Mouse (Mus musculus) monocyte, adult 5-6 weeks (primary cell): ENCODE results near the gene Tmc4. TPM values are rescaled to one million over a fixed set of nuclear protein-coding genes. Genes with fewer than 3 reads are reported as not detected.
"Not testable (repeated sequence)": the region's sequence is repeated elsewhere in the genome, so short reads cannot be mapped to it uniquely, and the experiment has no call there.

Experiments
- ATAC-seq: fragments of 153-309, 156-312 bp; replicated peaks from 2 replicates; pipeline ENCODE4 v1.8.0; 2017; ENCODE audit warnings: mild to moderate bottlenecking; ENCODE audit not compliant: low TSS enrichment, insufficient number of reproducible peaks, severe bottlenecking, poor library complexity, low FRiP score
- total RNA-seq: library from RNA; stranded (forward); fragments of 200-1000, 200-491, 200-594 nt; gene quantifications from 3 replicates; pipeline ENCODE4 v1.2.3, GENCODE M21; 2017

The Tmc4 gene
- 1.5 to 7.6 TPM (median 2.0 TPM) in 3 replicates for total RNA-seq

DNA sequence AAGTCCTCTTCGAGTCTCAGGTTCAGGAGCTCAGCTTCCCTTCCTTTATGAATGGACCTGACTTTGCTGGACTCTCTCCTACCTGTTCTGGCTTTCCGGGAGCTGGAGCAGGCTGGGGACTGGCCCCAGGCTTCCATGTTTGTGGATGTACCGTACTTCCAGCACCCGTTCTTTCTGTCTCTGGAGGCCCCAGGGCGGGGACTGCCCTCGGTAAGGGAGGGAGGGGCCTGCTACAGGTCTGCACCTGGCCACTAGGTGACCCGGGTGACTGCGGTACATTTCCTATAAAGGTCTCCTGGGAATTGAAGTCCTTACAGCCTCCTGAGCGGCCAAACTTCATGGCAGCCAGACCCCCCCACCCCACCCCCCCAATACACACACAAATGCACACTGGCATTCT lies at the start of gene Tmc4:
Tmc4 (minus strand) TSS at position 212 of the 400 bp plus-strand sequence.
- no peak for ATAC-seq

DNA sequence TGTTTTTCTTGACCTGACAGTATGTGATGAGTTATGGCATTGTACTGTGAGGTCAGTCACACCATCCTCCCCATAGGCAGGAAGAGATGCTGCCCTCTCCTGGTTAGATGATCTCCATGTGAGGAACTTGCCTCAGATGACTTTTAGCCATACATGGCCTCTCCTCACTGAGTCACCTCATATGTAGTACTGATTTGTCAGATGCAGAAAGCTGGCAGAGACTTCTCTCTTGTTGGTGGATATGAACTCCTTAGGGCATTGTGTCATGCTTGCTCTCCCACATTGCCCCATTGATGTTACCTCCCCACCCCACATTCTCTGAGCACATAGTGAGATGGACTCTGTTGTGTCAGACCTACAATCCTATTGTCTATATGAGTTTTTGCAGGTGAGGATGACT lies 48.1 kb upstream of the Tmc4 start:
- ATAC-seq = peak; percentile 75; the same call in 1 of the 2 replicates

DNA sequence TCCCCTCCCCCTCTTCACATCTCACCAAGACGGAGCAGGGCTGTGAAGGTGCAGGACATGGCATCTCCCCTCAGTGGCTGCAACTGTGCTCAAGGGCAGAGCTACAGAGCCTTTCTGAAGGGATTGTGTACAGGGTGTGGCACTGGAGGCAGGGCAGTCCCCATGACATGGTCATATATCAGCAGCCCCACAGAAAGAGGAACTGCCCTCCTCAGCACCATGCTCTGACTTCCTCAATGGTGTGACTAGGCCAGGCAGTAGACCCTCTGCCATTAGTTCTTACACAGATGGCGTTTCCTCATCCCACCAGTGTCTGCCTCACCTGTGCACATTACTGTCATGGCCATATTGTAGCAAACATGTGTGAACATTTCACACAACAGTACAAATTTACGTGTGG lies 42.9 kb upstream of the Tmc4 start, which contains the start of gene Pirb:
Pirb (minus strand) TSS at position 124 of the 400 bp plus-strand sequence.
- not testable (repeated sequence) for ATAC-seq

DNA sequence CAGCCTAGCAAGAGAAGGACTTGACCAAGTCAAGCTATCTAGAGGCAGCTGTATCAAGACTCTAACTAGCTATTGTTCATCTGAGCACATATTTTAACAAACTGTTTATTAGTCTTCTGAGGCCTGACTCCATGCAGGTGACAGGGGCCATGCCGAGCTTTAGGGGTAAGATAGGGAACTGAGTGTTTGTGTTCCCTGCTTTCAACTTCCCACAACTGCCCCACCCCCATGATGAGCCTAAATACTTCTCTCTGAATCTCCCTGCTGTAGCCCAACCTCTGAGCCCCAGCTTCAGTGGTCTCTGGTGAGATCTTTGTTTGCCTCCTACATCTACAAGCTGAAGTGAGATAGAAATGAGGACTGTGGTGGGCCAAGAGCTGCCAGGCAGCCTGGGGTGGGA lies 37.9 kb upstream of the Tmc4 start:
- ATAC-seq = peak; percentile 48; the same call in 1 of the 2 replicates

DNA sequence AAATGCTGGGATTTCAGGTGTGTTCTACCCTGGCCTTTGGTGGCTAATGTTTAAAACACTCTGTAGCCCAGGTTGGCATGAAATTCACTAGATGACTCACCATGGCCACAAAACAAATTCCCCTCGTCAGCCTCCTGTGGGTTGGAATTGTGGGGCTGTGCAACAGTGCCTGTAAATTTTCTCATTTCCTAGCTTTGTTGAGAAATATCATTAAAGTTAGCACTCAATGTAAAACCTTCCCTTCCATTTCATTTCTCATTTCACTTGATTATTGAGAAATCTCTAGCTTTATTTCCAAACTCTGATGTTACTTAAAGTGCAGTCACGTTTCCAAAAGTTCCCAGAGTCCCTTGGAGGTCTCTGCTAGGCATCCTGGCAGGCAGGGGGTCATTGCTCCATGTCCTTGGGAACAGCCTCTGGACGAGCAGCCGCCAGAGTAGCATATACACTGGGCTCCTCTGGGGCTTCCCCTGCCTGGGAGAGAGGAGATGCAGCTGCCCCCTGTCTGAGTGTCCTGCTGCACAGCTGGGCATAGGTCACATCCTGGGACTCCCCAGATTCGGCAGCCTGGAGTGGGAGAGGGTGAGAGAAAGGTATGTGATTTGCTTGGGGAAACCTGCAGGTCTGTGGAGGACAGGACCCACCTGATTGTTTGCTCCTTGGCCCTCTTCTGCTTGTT lies 35.0 kb upstream of the Tmc4 start:
- ATAC-seq = peak; percentile 28; the same call in 1 of the 2 replicates

DNA sequence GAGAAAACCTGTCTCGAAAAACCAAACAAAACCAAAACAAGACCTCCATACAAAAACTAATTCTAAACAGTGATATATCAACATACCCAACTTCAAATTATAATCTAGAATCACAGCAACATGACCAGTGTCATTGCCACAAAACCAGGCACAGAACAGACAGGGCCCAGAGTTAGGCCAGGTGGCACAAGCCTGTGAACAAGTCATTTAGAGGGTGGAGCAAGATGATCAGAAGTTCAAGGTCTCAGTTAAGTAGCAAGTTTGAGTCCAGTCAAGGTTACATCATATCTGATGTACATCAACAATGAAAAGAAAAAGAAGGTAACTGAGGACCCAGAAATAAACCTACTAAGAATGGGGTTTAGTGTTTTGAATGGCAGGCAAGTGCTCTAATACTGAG lies 31.6 kb upstream of the Tmc4 start:
- ATAC-seq = no peak

DNA sequence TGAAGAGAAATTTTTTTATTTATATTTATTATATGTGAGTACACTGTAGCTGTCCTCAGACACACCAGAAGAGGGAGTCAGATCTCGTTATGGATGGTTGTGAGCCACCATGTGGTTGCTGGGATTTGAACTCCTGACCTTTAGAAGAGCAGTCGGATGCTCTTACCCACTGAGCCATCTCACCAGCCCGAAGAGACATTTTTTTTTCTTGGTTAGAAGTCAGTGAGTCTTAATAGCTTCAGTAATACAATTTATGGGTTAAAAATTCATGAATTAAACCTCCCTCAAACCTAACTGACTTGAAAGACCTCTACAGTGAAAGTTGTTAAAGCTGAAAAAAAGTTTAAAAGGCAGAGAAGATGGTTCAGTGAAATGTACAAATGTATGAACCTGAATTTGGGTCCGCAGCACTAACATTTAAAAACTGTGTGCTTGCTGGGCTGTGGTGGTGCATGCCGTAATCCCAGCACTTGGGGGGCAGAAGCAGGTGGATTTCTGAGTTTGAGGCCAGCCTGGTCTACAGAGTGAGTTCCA lies 31.2 kb upstream of the Tmc4 start:
- ATAC-seq = not testable (repeated sequence)

DNA sequence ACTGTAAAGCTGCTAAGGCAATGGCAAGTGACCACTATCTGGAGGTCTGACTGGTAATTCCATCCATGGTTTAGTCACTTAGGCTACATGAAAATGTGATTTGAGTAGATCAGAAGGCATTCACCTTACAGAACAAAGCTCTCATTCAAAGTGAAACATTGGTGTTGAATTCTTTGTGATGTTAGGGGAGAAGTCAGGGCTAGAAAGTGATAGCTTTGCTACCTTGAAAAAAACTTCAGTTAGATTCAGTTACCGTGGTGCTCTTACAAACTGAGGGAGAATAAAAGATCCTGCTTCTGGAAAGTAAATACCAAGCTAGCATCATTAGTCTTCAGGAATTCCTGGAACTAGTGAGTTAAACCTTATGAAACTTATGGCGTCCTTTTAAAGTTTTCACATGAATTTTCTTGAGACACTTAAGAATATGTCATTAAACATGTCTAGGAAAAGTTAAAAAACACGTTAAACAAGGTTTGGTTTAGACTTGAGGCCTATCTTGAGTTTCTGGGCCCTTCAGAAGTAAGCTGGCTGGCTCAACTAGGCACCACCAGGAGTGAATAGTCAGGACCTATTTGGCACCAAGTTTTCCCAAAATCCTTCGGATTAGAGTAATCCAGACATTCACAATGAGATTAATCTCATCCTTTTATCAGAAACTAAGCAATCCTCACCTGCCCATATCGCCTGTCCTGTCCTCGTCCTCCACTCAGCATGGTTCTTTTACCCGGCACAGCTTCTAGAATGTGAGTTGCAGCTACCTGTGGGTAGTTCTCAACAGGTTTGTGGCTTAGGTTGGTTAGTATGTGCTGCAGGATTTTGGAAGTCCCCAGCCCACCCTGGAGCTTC lies 30.4 kb upstream of the Tmc4 start:
- no peak for ATAC-seq

DNA sequence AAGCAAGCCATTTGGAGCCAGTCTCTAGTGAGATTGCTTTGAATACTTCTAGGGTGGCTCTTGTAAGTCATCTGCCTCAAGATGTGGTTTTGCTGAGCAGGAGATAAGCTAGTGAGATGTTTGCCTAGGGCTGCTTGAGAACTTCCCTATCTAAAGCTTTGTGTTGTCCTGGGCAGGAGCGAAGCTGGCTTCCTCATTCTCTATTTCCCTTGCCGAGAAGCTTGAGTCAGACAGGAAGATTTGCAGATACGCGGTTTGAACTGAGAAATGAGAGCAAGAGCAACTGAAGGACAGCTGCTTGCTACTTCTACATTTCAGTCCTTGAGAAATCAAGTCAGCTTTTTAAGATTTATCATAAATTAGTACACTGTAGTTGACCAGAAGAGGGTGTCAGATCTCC lies 29.7 kb upstream of the Tmc4 start:
- ATAC-seq = peak; percentile 64

DNA sequence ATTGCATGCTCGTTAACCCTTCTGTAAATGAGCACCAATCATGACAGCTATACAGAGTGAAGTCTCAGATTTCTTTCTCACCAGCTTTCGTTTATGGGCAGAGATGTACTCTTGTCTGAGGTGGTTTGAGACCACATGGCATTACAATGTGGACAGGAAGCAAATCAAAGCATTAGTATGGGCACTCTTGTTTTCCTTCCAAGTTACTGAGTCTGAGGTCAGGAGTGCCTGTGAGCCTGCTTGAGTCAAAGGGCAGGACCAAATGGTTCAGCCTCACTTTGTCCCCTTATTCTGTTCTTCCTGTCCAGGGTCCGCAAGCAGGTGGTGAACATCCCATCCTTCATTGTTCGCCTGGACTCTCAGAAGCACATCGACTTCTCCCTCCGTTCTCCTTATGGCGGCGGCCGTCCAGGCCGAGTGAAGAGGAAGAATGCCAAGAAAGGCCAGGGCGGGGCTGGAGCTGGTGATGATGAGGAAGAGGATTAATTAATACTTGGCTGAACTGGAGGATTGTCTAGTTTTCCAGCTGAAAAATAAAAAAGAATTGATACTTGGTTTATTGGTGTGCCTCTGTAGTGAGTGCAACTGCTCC lies 29.1 kb upstream of the Tmc4 start:
- no peak for ATAC-seq

DNA sequence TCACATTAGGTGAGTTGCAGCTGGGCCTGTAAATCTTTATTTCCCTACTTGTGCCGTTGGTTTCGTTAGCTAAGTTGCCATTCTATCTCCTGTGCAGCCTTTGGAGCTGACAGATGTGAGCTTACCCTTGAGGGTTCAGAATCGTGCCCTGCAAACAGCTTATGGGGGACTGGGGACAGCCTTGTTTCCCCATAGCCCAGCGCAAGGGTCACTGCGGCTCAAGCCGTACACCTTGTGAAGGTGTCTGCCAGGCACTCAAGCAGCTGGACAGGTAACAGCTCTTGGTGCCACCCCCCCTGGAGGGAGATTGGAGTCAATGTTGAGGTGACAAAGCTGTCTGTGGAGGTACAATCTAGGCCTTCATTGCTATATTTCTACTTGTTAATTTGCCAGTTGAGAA lies 28.6 kb upstream of the Tmc4 start:
- ATAC-seq = no peak

DNA sequence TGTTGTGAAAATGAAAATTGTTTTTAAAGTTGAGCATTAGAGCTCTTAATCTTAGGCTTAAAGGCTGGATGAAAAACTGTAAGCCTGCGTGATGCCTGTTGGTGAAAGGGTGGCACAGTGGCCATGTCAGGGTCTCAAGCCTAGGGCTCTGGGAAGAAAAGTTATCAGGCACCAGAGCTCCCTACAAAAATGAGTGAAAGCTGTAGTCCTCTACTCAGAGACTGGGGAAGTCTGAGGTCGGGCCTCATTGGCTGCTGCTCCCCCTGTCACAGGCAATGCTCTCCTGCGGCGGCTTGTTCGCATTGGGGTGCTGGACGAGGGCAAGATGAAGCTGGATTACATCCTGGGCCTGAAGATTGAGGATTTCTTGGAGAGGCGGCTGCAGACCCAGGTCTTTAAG lies 28.1 kb upstream of the Tmc4 start:
- not testable (repeated sequence) for ATAC-seq

DNA sequence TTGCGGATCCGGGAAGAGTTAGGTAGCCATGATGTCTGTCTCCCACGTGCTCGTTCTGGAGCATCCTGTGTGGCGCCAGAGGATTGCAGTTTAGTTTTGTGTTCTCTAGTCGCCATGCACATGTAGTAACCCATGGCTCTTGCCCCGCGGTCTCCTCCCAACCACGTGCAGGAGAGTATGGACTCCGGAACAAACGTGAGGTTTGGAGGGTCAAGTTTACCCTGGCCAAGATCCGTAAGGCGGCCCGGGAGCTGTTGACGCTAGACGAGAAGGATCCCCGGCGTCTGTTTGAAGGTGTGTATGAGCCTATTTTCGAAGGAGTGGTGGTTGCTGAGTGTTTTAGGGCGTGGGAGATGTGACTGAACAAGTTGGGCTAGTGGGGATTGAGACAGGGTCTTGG lies 27.1 kb upstream of the Tmc4 start:
- peak; percentile 2; the same call in 1 of the 2 replicates for ATAC-seq

DNA sequence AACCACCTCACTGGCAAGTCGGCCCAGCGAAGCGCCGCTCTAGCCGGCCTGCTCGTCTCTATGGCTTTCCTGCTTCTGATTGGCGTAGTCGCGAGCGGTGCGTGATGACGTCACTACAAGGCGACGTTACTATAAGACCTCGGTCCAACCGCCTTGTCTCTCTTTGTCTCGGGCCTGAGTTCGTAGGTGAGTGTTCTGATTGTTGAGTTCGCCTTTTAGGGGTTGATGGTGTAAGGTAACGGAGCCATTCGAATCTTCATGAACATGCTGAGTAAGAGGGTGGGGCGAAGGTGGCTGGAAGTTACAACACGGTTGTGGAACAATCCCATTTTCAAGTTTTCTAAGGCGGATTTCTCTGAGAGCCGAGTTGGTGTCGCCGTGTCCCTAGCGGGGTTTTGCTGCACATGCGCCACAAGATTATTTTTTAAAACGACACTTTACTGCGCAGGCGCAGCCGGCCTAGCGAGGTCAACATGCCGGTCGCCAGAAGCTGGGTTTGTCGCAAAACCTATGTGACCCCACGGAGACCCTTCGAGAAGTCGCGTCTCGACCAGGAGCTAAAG lies 26.6 kb upstream of the Tmc4 start, which contains the start of gene Rps9:
Rps9 (plus strand) TSS at position 115 of the 563 bp plus-strand sequence.
- ATAC-seq = peak; percentile 84

DNA sequence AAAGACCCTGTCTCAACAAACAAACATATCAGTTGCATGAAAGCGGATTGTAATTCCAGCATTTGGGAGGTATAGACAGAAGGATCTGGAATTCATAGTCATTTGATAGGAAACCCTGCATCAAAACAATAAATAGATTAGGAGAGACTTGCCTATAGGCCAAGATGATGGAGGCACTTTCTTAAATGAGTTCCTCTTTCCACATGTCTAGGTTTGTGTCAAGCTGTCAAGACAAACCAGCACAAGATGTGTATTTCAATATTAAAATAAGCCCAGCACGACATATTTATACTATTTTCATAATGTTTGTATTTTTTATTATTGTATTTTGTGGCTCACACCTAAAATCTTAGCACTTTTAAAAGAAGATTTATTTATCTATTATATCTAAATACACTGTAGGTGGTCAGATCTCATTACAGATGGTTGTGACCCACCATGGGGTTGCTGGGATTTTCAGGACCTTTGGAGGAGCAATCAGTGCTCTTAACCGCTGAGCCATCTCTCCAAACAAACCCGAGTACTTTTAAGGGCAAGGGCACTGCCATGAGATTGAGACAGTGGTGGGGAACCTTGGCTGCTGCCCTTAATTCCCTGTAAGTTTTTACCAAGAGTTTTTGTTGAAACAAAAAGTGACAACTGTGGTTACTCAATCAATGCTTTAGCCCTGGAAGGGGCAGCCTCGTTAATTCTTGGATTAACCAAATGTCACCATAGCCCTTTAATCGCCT lies 26.0 kb upstream of the Tmc4 start:
- no peak for ATAC-seq

DNA sequence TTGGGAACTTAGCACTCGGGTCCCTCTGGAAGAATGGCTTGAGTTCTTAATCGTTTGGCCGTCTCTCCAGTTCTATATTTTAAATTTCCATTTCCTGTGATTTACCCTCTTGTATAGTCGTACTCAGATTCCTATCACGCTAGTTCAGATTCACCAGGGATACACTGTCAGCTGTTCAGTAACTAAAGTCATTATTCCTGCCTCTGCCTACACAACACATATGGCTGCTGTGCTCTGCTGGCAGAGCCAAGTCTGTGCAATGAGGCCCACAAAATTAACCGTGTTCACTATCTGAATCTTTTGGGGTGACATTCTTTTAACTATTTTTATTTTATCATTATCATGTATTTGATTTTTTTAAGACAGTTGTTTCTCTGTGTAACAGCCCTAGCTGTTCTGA lies 21.1 kb upstream of the Tmc4 start:
- no peak for ATAC-seq

DNA sequence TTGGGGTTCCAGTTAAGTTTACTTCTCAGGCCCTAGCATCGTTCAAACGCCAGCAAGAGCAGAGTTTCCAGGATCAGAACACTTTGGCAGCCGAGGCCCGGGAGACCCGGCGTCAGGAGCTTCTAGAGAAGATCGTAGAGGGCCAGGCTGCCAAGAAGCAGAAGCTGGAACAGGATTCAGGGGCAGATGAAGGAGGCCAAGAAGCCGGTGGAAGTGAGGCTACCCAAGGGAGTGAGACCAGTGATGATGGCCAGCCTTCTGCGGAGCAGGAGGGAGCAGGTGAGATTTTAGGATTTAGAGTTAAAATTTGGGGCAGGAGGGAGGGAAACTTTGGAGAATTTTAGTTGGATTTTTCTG lies 17.6 kb upstream of the Tmc4 start:
- ATAC-seq = not testable (repeated sequence)
